Mouse (Mus musculus) forebrain, postnatal 0 days (tissue): Measurements from ENCODE around the gene Ctc1. TPM values are rescaled to one million over a fixed set of nuclear protein-coding genes. Genes with fewer than 3 reads are reported as not detected.

ENCODE experiments used
- ATAC-seq: fragments of 200-750 bp; cut with Nextera tagmentation; 2 replicates; pipeline ENCODE4 v1.8.0; 2017; ENCODE audit warnings: mild to moderate bottlenecking, moderate library complexity
- DNase-seq: peaks from one replicate; pipeline ENCODE4 v3.0.0-alpha.2; 2015
- H3K27ac ChIP-seq: fragments of 300-500 bp; sonication (generic); 2 replicates; pipeline ENCODE4 v1.5.1; 2014; ENCODE audit warnings: low read depth, mild to moderate bottlenecking, antibody characterized with exemption, low read length, moderate library complexity, mixed read lengths
- H3K27me3 ChIP-seq: fragments of 300-500 bp; sonication (generic); 2 replicates; pipeline ENCODE4 v1.6.1; 2014; ENCODE audit warnings: mild to moderate bottlenecking, low read length, mixed read lengths; ENCODE audit not compliant: insufficient read depth
- H3K36me3 ChIP-seq: fragments of 300-500 bp; sonication (generic); 2 replicates; pipeline ENCODE4 v1.6.1; 2014; ENCODE audit warnings: mild to moderate bottlenecking, moderate library complexity; ENCODE audit not compliant: insufficient read depth
- H3K4me1 ChIP-seq: fragments of 300-500 bp; sonication (generic); 2 replicates; pipeline ENCODE4 v1.6.1; 2014; ENCODE audit warnings: antibody characterized with exemption; ENCODE audit not compliant: insufficient read depth
- H3K4me2 ChIP-seq: fragments of 300-500 bp; sonication (generic); 2 replicates; pipeline ENCODE4 v1.6.1; 2014; ENCODE audit warnings: low read depth, mild to moderate bottlenecking, moderate library complexity
- H3K4me3 ChIP-seq: fragments of 300-500 bp; sonication (generic); 2 replicates; pipeline ENCODE4 v1.5.1; 2014; ENCODE audit warnings: low read depth, low read length, mixed read lengths
- H3K9ac ChIP-seq: fragments of 300-500 bp; sonication (generic); 2 replicates; pipeline ENCODE4 v1.6.1; 2014; ENCODE audit warnings: mild to moderate bottlenecking
- H3K9me3 ChIP-seq: fragments of 300-500 bp; sonication (generic); 2 replicates; pipeline ENCODE4 v1.6.1; 2016; ENCODE audit warnings: low read length
- CTCF ChIP-seq: sonication (generic); IDR thresholded peaks from 2 replicates; pipeline ENCODE4 v1.5.1; 2016; ENCODE audit warnings: antibody characterized with exemption, control low read depth, low read depth
- WGBS: fragments of 180-500 bp; shearing (Covaris S2); extraction: QIAGEN DNeasy Blood & Tissue Kit; methylation state at CpG from one replicate; pipeline ENCODE4 v1.1.7; 2014; 5-methylcytosine and 5-hydroxymethylcytosine counted together
- polyA plus RNA-seq: library from polyadenylated mRNA; unstranded; fragments of >200 nt; fragmentation: Nextera tagmentation; extraction: Ambion mirVana; gene quantifications from 2 replicates; pipeline ENCODE4 v1.2.1, GENCODE M21; 2015
- total RNA-seq: library from RNA; depleted of rRNA; stranded (reverse); fragments of >200 nt; gene quantifications from 2 replicates; pipeline ENCODE4 v1.2.3, GENCODE M21; 2014

Ctc1 gene
- total and polyA plus RNA-seq, 2 experiments from 2014 or later: 47.1 to 63.6 TPM

- Histone ChIP-seq H3K4me3 (no peak overlapping the region), H3K4me2 (no peak overlapping the region)
- 38% methylated on average over 6 of the region's 6 CpGs for WGBS
Observed at GRCm38 (mm10) chr11:69073951-69074775, 58.5 kb downstream of the Ctc1 start.

GRCm38 (mm10) chr11:69074776-69075069, 59.0 kb downstream of the Ctc1 start:
- WGBS: 44% methylated on average over 2 of the region's 2 CpGs
- Histone ChIP-seq H3K36me3 (no peaks in the 10 kb centered on the region), H3K4me1 (peaks cover 12% of the 10 kb centered on the region), H3K9ac (no peak overlapping the region), H3K4me2 (no peak overlapping the region), H3K4me3 (no peak overlapping the region), H3K9me3 (no peaks in the 10 kb centered on the region), H3K27ac (no peak overlapping the region), H3K27me3 (no peaks in the 10 kb centered on the region)
- DNase-seq (no peak), ATAC-seq (no peak)
- TF ChIP-seq CTCF: no peak

More at GRCm38 (mm10) chr11:69073951-69074775, 58.5 kb downstream of the Ctc1 start:
- no peak for TF ChIP-seq CTCF
- H3K9ac ChIP-seq: no peak overlapping the region
- H3K27me3 ChIP-seq: no peaks in the 10 kb centered on the region
- H3K9me3 ChIP-seq: no peaks in the 10 kb centered on the region
- DNase-seq (no peak), ATAC-seq (no peak)
- peak overlapping the region; percentile 24 for H3K27ac ChIP-seq
- no peaks in the 10 kb centered on the region for H3K36me3 ChIP-seq
- peaks cover 12% of the 10 kb centered on the region for H3K4me1 ChIP-seq

- no peak overlapping the region for H3K27ac ChIP-seq
- no peak overlapping the region for H3K9ac ChIP-seq
- peaks cover 12% of the 10 kb centered on the region for H3K4me1 ChIP-seq
- WGBS: 50% methylated on average over 8 of the region's 9 CpGs
- ATAC-seq (no peak), DNase-seq (no peak)
- no peaks in the 10 kb centered on the region for H3K27me3 ChIP-seq
- no peak overlapping the region for H3K4me2 ChIP-seq
- H3K9me3 ChIP-seq: no peaks in the 10 kb centered on the region
- H3K36me3 ChIP-seq: no peaks in the 10 kb centered on the region
- no peak for TF ChIP-seq CTCF
- no peak overlapping the region for H3K4me3 ChIP-seq
Observed at GRCm38 (mm10) chr11:69075764-69076479, 60.2 kb downstream of the Ctc1 start.

- Histone ChIP-seq H3K4me3 (no peak overlapping the region), H3K27ac (no peak overlapping the region), H3K36me3 (no peaks in the 10 kb centered on the region), H3K9me3 (no peaks in the 10 kb centered on the region), H3K4me1 (peaks cover 7% of the 10 kb centered on the region), H3K4me2 (no peak overlapping the region), H3K9ac (no peak overlapping the region), H3K27me3 (no peaks in the 10 kb centered on the region)
- no peak for DNase-seq
- WGBS: 30% methylated on average over 5 of the region's 5 CpGs
- no peak for TF ChIP-seq CTCF
- ATAC-seq: no peak
Observed at GRCm38 (mm10) chr11:69076572-69076971, 60.9 kb downstream of the Ctc1 start.

- no peak for TF ChIP-seq CTCF
- DNase-seq: no peak
- 90% methylated on average over 9 of the region's 9 CpGs for WGBS
Observed at GRCm38 (mm10) chr11:69077316-69077715, 61.6 kb downstream of the Ctc1 start.

GRCm38 (mm10) chr11:69078041-69078440, 62.3 kb downstream of the Ctc1 start:
- Histone ChIP-seq H3K36me3 (no peaks in the 10 kb centered on the region), H3K27me3 (no peaks in the 10 kb centered on the region), H3K27ac (no peak overlapping the region), H3K4me3 (no peak overlapping the region), H3K4me1 (no peaks in the 10 kb centered on the region), H3K4me2 (no peak overlapping the region), H3K9me3 (no peaks in the 10 kb centered on the region), H3K9ac (no peak overlapping the region)
- no peak for TF ChIP-seq CTCF
- DNase-seq (no peak), ATAC-seq (no peak)
- WGBS: 84% methylated on average over 6 of the region's 6 CpGs

More at GRCm38 (mm10) chr11:69077316-69077715, 61.6 kb downstream of the Ctc1 start:
- no peak overlapping the region for H3K4me2 ChIP-seq
- no peaks in the 10 kb centered on the region for H3K27me3 ChIP-seq
- H3K4me3 ChIP-seq: no peak overlapping the region
- no peaks in the 10 kb centered on the region for H3K9me3 ChIP-seq
- H3K36me3 ChIP-seq: no peaks in the 10 kb centered on the region
- no peak overlapping the region for H3K9ac ChIP-seq
- H3K27ac ChIP-seq: no peak overlapping the region
- peaks cover under 1% of the 10 kb centered on the region; the same call in 1 of the 2 replicates for H3K4me1 ChIP-seq
- no peak for ATAC-seq

GRCm38 (mm10) chr11:69078805-69079438, 63.2 kb downstream of the Ctc1 start:
- Histone ChIP-seq H3K9me3 (no peaks in the 10 kb centered on the region), H3K36me3 (no peaks in the 10 kb centered on the region), H3K27me3 (no peaks in the 10 kb centered on the region), H3K4me3 (no peak overlapping the region), H3K9ac (no peak overlapping the region), H3K4me2 (no peak overlapping the region), H3K4me1 (no peaks in the 10 kb centered on the region), H3K27ac (no peak overlapping the region)
- WGBS: 85% methylated on average over 5 of the region's 5 CpGs
- TF ChIP-seq CTCF: no peak
- no peak for DNase-seq
- ATAC-seq: no peak
